Mouse (Mus musculus) heart, adult 9 months (tissue): ENCODE data around the gene Pbld2.

Experiments
- DNase-seq, 2 experiments: peaks; one replicate each; pipeline ENCODE4 v3.0.0; 2022; ENCODE audit warnings: low spot score in 2 of 2

Pbld2 gene

DNA sequence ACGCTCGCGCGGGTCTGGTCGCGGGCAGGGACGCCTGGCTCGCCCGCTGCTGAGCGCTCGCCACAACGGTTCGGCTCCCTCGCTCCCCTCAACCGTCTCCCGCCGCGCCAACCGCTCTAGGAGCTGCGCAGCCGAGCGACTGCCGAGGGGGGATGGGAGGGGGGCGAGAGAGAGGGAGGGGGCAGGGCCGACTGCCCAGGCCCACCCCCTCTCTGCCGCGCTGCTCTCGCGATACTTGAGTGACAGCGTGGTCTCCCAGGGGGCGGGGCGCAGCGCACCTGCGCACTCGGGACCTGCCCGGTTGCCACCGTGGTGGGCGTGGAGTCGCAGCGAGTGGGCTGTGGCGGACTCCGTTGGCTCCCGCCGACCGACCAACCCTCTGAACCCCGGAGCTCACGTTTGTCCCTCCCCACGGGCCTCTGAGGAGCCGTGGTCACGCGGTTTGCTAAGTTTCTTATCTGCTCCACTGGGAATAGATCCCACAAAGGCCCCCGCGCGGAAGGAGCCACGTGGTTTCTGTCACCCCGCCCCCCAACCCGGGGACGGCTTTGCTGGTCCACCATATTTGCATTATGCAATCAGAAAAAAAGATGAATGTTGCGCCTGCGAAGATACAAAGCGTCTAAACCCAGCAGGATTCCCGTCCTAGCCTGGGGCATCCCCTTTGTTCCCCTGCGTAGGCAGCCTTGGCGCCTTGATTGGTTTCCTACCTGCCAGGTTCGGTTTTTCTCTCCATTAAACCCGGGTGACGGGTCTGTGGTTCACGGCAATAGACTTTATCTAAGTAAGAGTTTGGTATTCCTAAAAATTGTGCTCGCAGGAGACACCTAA, at the start of gene Pbld2, which contains the start of gene Hnrnph3:
Gene Pbld2, plus strand, starts transcription at position 567 of the 831 bp plus-strand sequence.
Gene Hnrnph3, minus strand, starts transcription at position 469 of the 831 bp plus-strand sequence.
- DNase-seq = peak; percentile 99

DNA sequence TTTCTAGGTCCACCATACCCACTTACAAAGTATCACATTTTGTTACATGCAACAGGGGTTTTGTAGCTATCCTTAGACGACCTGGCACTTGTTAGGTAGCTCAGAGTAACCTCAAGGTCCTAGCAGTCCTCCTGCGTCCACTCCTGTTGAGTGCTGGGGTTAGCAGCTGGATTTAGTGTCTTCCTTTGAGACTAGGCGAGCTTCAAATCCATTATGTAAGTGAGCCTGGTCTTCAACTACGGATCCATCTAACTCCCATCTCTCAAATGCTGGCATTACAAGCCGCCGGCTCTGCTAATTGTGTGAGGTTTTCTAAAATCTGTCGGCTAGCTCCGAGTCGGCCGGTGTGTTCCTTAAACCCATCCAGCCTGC, 44.5 kb upstream of the Pbld2 start:
- DNase-seq = no peak

- DNase-seq = peak; percentile 78 to 81
Measured at GRCm38 (mm10) chr10:62980039-62980954, 43.8 kb upstream of the Pbld2 start, which contains the start of gene Rufy2. TSS of gene Rufy2 (plus strand) at chr10:62980223.

- DNase-seq = no peak
Measured at GRCm38 (mm10) chr10:62984072-62984471, 40.0 kb upstream of the Pbld2 start.

DNA sequence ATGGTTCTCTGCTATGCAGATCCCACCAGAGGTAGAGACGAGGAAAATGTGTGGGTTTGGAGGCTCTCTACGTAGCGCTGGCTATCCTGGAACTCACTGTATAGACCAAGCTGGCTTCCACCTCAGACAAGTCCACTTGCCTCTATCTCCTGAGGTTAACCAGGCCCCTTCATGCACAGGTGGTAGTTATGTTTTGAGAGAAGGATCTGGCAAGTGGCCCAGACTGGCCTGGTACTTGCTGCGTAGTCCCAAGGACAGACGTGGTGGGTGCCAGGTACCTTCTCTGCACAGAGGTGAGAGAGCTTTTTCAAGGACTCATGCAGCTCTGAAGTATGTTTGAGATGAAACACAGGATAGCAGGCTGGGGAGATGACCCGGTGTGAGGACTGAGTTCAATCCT, 39.6 kb upstream of the Pbld2 start:
- peak; percentile 11 to 16 for DNase-seq

DNA sequence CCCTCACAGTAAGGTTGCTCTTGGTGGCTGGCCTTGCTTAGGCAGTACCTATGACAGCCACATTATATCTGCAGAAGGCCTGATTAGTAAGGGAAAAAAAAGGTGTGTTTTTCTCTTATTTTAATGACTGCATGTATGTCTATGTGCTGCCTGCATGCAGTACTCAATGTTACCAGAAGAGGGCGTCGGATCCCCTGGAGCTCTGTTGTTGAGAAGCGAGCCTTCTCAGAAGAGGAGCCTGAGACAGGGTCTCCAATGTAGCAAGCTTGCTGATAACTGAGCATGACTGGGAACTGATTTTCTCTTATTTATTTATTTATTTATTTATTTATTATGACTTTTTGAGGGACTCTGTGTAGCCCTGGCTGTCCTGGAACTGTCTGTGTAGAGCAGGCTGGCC, 36.8 kb upstream of the Pbld2 start:
- DNase-seq = no peak

DNA sequence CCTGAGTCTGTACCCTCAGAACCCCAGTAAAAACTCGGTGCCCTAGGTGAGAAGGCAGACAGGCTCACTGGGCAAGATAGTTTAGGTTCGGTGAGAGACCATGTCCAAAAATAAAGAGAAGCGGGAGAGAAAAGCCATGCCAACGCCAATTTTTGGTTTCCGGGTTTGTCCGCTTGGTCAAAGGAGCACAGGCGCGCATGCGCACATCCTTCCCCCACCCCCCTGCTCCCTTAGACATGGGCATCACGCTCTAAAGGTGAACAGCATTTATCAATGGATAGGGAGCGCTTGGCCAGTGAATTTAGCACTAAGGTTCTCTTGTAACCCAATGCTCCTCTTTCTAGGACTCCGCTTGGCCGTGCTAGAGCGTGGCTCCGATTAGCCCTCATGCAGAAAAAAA, 33.5 kb upstream of the Pbld2 start:
- no peak for DNase-seq

- no peak for DNase-seq
Measured at GRCm38 (mm10) chr10:62993991-62994390, 30.1 kb upstream of the Pbld2 start.

DNA sequence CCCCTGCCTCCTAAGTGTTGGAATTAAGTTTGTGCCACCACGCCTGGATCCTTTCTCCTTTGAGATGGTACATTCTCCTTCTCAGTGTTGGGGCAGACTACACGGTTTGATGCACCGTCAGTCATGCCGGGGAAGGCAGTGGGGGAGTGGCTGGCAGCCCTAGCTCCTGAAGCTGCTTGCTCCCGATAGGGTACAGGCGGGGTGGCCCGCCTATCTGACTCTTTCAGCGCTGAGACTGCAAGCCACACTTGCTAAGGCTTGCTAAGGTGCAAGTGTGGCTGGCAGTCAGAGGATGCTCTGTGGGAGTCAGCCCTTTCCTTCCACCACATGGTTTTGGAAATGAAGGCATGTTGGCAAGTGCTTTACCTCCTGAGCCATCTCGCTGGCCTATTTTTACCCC, 23.5 kb upstream of the Pbld2 start:
- DNase-seq = no peak

DNA sequence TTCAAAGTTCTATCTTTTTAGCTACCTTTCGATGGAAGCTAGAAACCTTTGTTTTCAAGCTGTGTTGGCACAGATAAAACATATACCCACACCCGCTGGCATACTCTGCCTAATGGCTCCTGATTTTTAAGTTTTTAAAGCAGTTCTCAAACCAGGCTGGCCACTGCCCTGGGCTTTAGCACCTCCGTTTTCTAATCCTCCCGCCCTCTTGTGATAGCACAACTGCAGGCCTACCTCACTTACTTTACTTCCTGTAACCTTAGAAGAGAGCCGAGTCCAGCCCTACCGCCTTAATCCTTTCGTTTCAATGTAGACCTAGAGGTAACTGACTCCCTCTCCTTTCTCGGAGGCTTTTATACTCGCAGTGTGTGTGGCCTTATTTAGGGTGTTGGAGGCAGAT, 20.9 kb upstream of the Pbld2 start:
- DNase-seq = no peak

DNA sequence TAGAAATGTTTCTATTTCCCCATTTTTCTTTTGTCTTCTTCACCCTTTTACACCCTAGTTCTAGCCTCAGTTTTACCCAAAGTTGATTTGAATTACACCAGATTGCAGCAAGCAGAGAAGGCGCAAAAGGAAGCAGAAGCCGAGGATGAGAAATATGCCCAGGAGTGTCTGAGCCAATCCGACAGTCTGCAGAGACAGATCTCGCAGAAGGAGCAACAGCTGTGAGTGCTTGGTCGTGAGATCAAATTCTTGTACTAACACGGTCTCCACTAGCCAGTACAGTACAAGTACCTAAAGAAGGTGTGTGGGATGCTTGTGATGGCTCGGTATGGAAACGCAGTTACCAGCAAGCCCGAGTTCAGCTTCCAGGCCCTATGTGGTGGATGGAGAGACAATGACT, 19.6 kb upstream of the Pbld2 start:
- DNase-seq = no peak

DNA sequence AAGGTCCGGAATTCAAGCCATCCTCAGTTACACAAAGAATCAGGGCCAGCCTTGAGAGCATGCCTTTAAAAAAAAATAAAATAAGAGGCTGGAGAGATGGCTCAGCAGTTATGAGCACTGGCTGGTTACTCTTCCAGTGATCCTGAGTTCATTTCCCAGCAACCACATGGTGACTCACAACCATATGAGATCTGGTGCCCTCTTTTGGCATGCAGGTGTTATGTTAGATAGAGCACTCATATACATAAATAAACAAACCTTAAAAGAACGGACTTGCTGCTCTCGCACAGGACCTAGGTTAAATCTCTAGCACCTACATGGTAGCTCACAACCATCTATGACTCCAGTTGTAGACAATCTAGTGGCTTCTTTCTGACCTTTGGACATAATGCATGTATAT, 15.9 kb upstream of the Pbld2 start:
- DNase-seq = no peak

GRCm38 (mm10) chr10:63010268-63010667, 13.8 kb upstream of the Pbld2 start:
- DNase-seq = no peak

GRCm38 (mm10) chr10:63011556-63011955, 12.6 kb upstream of the Pbld2 start:
- DNase-seq = no peak

GRCm38 (mm10) chr10:63013476-63013875, 10.6 kb upstream of the Pbld2 start:
- no peak for DNase-seq

DNA sequence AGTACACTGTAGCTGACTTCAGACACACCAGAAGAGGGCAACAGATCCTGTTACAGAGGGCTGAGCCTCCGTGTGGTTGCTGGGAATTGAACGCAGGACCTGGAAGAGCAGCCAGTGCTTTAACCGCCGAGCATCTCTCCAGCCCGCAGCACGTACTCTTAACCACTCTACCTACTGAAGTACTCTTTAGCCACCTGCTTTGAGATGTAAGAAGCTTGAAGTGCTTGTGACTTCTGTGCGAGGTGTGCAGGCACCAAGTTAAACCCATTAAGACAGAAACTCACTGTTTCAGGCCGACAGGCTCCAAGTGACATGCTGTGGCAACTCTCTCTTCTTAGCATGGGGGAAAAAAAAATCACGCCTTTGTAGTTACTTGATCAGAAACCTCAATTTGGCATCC, 9.9 kb upstream of the Pbld2 start:
- DNase-seq = no peak

- no peak for DNase-seq
Measured at GRCm38 (mm10) chr10:63019304-63019703, 4.8 kb upstream of the Pbld2 start.

GRCm38 (mm10) chr10:63021702-63022101, 2.4 kb upstream of the Pbld2 start:
- no peak for DNase-seq

GRCm38 (mm10) chr10:63022541-63023120, 1.5 kb upstream of the Pbld2 start:
- no peak for DNase-seq

GRCm38 (mm10) chr10:63023121-63023748, 880 bp upstream of the Pbld2 start:
- DNase-seq = peak; percentile 70 to 71

DNA sequence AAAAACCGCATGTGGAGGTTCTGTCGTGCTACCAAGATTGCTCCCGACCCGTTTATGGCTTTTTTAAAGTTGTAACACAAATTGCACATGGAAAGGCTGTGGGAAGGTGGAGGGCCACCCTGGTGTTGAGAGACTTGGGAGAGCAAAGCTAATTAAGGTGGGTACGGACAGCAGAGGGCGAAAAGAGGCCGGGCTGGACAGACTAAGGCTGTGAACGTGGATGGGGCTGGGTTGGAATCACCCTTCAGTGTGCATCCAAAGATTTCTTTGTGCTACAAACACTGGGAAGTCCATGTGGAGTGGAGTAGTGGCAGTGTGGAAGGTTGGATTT, 430 bp downstream of the Pbld2 start:
- DNase-seq = peak; percentile 78 to 82

GRCm38 (mm10) chr10:63025016-63025415, 901 bp downstream of the Pbld2 start:
- DNase-seq = no peak
